Mouse (Mus musculus) cerebellum, adult 11 months (tissue): Measurements from ENCODE around the gene Olfr1180.
"Not testable (repeated sequence)": the region's sequence is repeated elsewhere in the genome, so short reads cannot be mapped to it uniquely, and the experiment has no call there.

Experiments
- DNase-seq: peaks from one replicate; pipeline ENCODE4 v3.0.0; 2022

Olfr1180 gene

GRCm38 (mm10) chr2:88419051-88419450, at the start of gene Olfr1180:
Gene Olfr1180 (minus strand): TSS chr2:88419151.
- no peak for DNase-seq

- not testable (repeated sequence) for DNase-seq
Measured at GRCm38 (mm10) chr2:88454567-88454966, 35.6 kb upstream of the Olfr1180 start, which contains the start of gene Olfr1183. Gene Olfr1183 (plus strand): TSS chr2:88454867.

GRCm38 (mm10) chr2:88449031-88449430, 30.1 kb upstream of the Olfr1180 start, which contains the start of gene Gm13757:
Gene Gm13757 (minus strand): TSS chr2:88449131.
- no peak for DNase-seq

GRCm38 (mm10) chr2:88426071-88426470, 7.1 kb upstream of the Olfr1180 start, which contains the start of gene Olfr1181:
Gene Olfr1181 (minus strand): TSS chr2:88426171.
- DNase-seq, result no peak

- no peak for DNase-seq
Measured at GRCm38 (mm10) chr2:88406353-88406752, 12.6 kb downstream of the Olfr1180 start, which contains the start of gene Olfr1179. Gene Olfr1179 (minus strand): TSS chr2:88406453.

GRCm38 (mm10) chr2:88386762-88387161, 32.2 kb downstream of the Olfr1180 start, which contains the start of gene Olfr1178:
Gene Olfr1178 (plus strand): TSS chr2:88387062.
- DNase-seq, result no peak
